Mouse (Mus musculus): ENCODE results near the gene Cyp2b19. TPM values are rescaled to one million over a fixed set of nuclear protein-coding genes. Genes with fewer than 3 reads are reported as not detected.

Gene Cyp2b19
- polyA plus RNA-seq, 1 experiment, result not detected

- H3ac ChIP-seq (ENCODE audit: control insufficient read depth, insufficient read length, low read depth), result no peak overlapping the region
- no peaks in the 10 kb centered on the region for H3K79me2 ChIP-seq (ENCODE audit: control insufficient read depth, insufficient read depth)
- H3K79me3 ChIP-seq (ENCODE audit: low read depth), result no peaks in the 10 kb centered on the region
- H3K27me3 ChIP-seq (ENCODE audit: control insufficient read depth, insufficient read depth, insufficient read length), result no peaks in the 10 kb centered on the region
- no peaks in the 10 kb centered on the region for H3K36me3 ChIP-seq (ENCODE audit: control insufficient read depth, insufficient read depth)
- H3K4me3 ChIP-seq (ENCODE audit: insufficient read depth, poor library complexity, severe bottlenecking), result no peak overlapping the region
- no peak for TF ChIP-seq MYOG (IDR thresholded peaks at IDR 0.05; ENCODE audit: control insufficient read depth, extremely low read depth, insufficient read length)
- TF ChIP-seq MAX (IDR thresholded peaks at IDR 0.05), result no peak
- TF ChIP-seq CEBPB (IDR thresholded peaks at IDR 0.05; ENCODE audit: low read depth), result no peak
- TF ChIP-seq MYOD1 (IDR thresholded peaks at IDR 0.05; ENCODE audit: control insufficient read depth, insufficient read length, low read depth), result no peak
These were observed 13.0 kb downstream of the Cyp2b19 start for GRCm38 (mm10) chr7:26769881-26770470.

GRCm38 (mm10) chr7:26772866-26773586 lies 16.1 kb downstream of the Cyp2b19 start:
- Histone ChIP-seq H3ac (ENCODE audit: control insufficient read depth, insufficient read length, low read depth) (no peak overlapping the region), H3K27me3 (ENCODE audit: control insufficient read depth, insufficient read depth, insufficient read length) (no peaks in the 10 kb centered on the region), H3K36me3 (ENCODE audit: control insufficient read depth, insufficient read depth) (no peaks in the 10 kb centered on the region), H3K4me3 (ENCODE audit: insufficient read depth, poor library complexity, severe bottlenecking) (no peak overlapping the region), H3K79me2 (ENCODE audit: control insufficient read depth, insufficient read depth) (no peaks in the 10 kb centered on the region), H3K79me3 (ENCODE audit: low read depth) (no peaks in the 10 kb centered on the region)
- TF ChIP-seq CTCF (IDR thresholded peaks at IDR 0.05; ENCODE audit: control insufficient read depth, insufficient read depth, insufficient read length) (no peak), USF1 (IDR thresholded peaks at IDR 0.05; ENCODE audit: low read depth) (no peak), CEBPB (IDR thresholded peaks at IDR 0.05; ENCODE audit: low read depth) (no peak), FOSL1 (IDR thresholded peaks at IDR 0.05; ENCODE audit: insufficient read depth, low read length, poor library complexity, severe bottlenecking) (no peak), MAX (IDR thresholded peaks at IDR 0.05) (no peak), MYOD1 (IDR thresholded peaks at IDR 0.05; ENCODE audit: control insufficient read depth, insufficient read length, low read depth) (no peak), MYOG (IDR thresholded peaks at IDR 0.05; ENCODE audit: control insufficient read depth, extremely low read depth, insufficient read length) (no peak)

DNA sequence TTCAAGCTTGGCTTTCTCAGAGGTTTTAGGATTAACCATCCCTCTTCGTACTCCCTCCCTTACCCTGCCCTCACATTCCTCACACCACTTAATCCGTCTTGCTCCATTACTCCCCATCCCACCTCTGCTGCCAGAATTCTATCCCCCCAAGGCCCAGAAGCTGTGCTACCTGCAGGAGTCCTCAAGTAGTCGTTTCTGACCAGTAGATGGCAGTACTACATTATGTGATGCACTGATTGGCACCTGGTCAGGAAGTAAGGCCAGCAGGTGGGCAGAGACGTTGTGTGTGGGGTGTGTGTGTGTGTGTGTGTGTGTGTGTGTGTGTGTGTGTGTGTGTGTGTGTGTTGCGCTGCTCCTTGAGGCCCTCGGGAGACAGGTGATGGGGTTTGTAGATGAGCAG lies 18.9 kb downstream of the Cyp2b19 start:
- no peaks in the 10 kb centered on the region for H3K27me3 ChIP-seq (ENCODE audit: control insufficient read depth, insufficient read depth, insufficient read length)
- no peak overlapping the region for H3K4me3 ChIP-seq (ENCODE audit: insufficient read depth, poor library complexity, severe bottlenecking)
- no peaks in the 10 kb centered on the region for H3K79me3 ChIP-seq (ENCODE audit: low read depth)
- no peak overlapping the region for H3ac ChIP-seq (ENCODE audit: control insufficient read depth, insufficient read length, low read depth)
- TF ChIP-seq CEBPB (IDR thresholded peaks at IDR 0.05; ENCODE audit: low read depth), result no peak
- no peak for TF ChIP-seq CTCF (IDR thresholded peaks at IDR 0.05; ENCODE audit: control insufficient read depth, insufficient read depth, insufficient read length)
- TF ChIP-seq USF1 (IDR thresholded peaks at IDR 0.05; ENCODE audit: low read depth), result no peak
- TF ChIP-seq MYOG (IDR thresholded peaks at IDR 0.05; ENCODE audit: control insufficient read depth, extremely low read depth, insufficient read length), result no peak
- no peak for TF ChIP-seq FOSL1 (IDR thresholded peaks at IDR 0.05; ENCODE audit: insufficient read depth, low read length, poor library complexity, severe bottlenecking)
- no peak for TF ChIP-seq MYOD1 (IDR thresholded peaks at IDR 0.05; ENCODE audit: control insufficient read depth, insufficient read length, low read depth)
- no peak for TF ChIP-seq MAX (IDR thresholded peaks at IDR 0.05)
- no peaks in the 10 kb centered on the region for H3K79me2 ChIP-seq (ENCODE audit: control insufficient read depth, insufficient read depth)
- H3K36me3 ChIP-seq (ENCODE audit: control insufficient read depth, insufficient read depth), result no peaks in the 10 kb centered on the region

DNA sequence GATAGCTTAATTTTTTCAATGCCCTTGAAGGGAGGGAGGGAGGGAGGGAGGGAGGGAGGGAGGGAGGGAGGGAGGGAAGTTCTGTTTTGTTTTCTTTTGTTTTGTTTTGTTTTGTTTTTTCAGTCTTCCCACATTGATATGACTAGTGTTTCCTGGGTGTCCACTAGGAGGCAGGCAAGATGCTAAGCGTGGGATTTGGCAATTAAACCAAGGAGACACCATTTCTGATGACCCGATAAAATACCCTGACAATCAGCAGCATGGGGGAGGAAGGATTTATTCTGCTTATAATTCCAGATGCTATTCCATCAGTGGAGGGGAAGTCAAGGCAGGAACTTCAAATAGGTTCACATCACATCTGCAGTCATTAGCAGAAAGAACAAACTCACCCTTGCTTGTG lies 20.9 kb downstream of the Cyp2b19 start:
- Histone ChIP-seq H3ac (ENCODE audit: control insufficient read depth, insufficient read length, low read depth) (no peak overlapping the region), H3K36me3 (ENCODE audit: control insufficient read depth, insufficient read depth) (no peaks in the 10 kb centered on the region), H3K27me3 (ENCODE audit: control insufficient read depth, insufficient read depth, insufficient read length) (no peaks in the 10 kb centered on the region), H3K4me3 (ENCODE audit: insufficient read depth, poor library complexity, severe bottlenecking) (no peak overlapping the region), H3K79me3 (ENCODE audit: low read depth) (no peaks in the 10 kb centered on the region), H3K79me2 (ENCODE audit: control insufficient read depth, insufficient read depth) (no peaks in the 10 kb centered on the region)
- TF ChIP-seq MYOG (IDR thresholded peaks at IDR 0.05; ENCODE audit: control insufficient read depth, extremely low read depth, insufficient read length), result no peak
- TF ChIP-seq CTCF (IDR thresholded peaks at IDR 0.05; ENCODE audit: control insufficient read depth, insufficient read depth, insufficient read length), result no peak
- TF ChIP-seq FOSL1 (IDR thresholded peaks at IDR 0.05; ENCODE audit: insufficient read depth, low read length, poor library complexity, severe bottlenecking), result no peak
- no peak for TF ChIP-seq MYOD1 (IDR thresholded peaks at IDR 0.05; ENCODE audit: control insufficient read depth, insufficient read length, low read depth)
- no peak for TF ChIP-seq CEBPB (IDR thresholded peaks at IDR 0.05; ENCODE audit: low read depth)
- no peak for TF ChIP-seq USF1 (IDR thresholded peaks at IDR 0.05; ENCODE audit: low read depth)
- no peak for TF ChIP-seq MAX (IDR thresholded peaks at IDR 0.05)

DNA sequence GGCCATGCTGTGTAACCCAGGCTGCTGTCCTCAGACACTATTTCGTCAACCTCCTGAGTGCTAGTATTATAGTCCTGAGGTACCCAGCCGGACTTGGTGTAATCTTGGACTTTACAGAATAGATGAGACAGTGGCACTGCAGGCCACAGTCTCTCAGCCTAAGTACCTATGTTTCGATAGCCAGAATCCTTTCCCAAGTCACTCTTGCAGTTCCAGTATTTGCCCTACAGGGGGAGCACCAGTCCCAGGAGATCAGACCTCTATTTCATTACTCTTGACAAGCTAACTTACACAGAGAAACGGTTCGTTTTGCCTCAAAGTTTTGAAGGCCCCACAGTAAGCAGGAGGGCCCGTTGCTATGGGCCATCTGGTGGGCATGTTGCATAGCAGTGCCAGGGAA lies 21.5 kb downstream of the Cyp2b19 start:
- no peaks in the 10 kb centered on the region for H3K27me3 ChIP-seq (ENCODE audit: control insufficient read depth, insufficient read depth, insufficient read length)
- H3K79me3 ChIP-seq (ENCODE audit: low read depth), result no peaks in the 10 kb centered on the region

More for the DNA sequence above, 21.5 kb downstream of the Cyp2b19 start:
- H3ac ChIP-seq (ENCODE audit: control insufficient read depth, insufficient read length, low read depth), result no peak overlapping the region
- no peak overlapping the region for H3K4me3 ChIP-seq (ENCODE audit: insufficient read depth, poor library complexity, severe bottlenecking)
- TF ChIP-seq MAX (IDR thresholded peaks at IDR 0.05), result no peak
- TF ChIP-seq MYOD1 (IDR thresholded peaks at IDR 0.05; ENCODE audit: control insufficient read depth, insufficient read length, low read depth), result no peak
- TF ChIP-seq FOSL1 (IDR thresholded peaks at IDR 0.05; ENCODE audit: insufficient read depth, low read length, poor library complexity, severe bottlenecking), result no peak
- H3K36me3 ChIP-seq (ENCODE audit: control insufficient read depth, insufficient read depth), result no peaks in the 10 kb centered on the region
- no peaks in the 10 kb centered on the region for H3K79me2 ChIP-seq (ENCODE audit: control insufficient read depth, insufficient read depth)
